Mouse (Mus musculus): ENCODE data around the gene Casc4.

- TF ChIP-seq CTCF (IDR thresholded peaks at IDR 0.05; ENCODE audit: borderline replicate concordance, extremely low read depth, insufficient read depth, insufficient read length), result no peak
- TF ChIP-seq POLR2A (IDR thresholded peaks at IDR 0.05; ENCODE audit: borderline replicate concordance, extremely low read depth, insufficient read depth, insufficient read length, poor library complexity, severe bottlenecking), result no peak
These were observed 49.5 kb downstream of the Casc4 start for GRCm38 (mm10) chr2:121916047-121916970.

All from brain, embryonic 14.5 days (tissue).